Mouse (Mus musculus): Measurements from ENCODE around the gene Spaca7.

DNA sequence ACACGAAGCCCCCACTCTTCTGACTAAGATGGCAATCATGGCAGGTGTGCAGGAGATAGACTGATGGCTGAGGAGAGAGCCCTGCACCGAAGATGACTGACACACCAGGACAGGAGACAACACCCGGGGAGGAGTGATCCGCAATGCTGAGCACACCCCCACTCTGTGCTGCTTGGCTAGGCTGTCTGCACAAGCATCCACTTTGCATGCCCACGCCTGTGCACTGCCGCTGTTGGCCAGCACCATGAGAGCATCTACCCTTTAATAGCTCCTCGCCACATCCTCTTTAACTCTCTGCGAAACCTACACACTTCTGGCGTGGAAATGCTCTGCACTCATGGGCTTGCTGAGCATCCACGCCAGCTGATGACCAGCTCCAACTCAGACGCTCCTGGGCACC lies 65.6 kb downstream of the Spaca7 start:
- TF ChIP-seq CTCF (IDR thresholded peaks at IDR 0.05; ENCODE audit: insufficient read depth, low read depth, low read length) = no peak
- TF ChIP-seq POLR2A (IDR thresholded peaks at IDR 0.05; ENCODE audit: insufficient read depth, low read depth, low read length) = no peak

Data from olfactory bulb, adult 2 months (tissue).